Mouse (Mus musculus) embryo, embryonic 11.5 days (tissue): ENCODE measurements at regions not wholly inside any gene's neighbourhood (a gene's known extent, or its start where the extent isn't known, plus 50 kb on each side); places are given as distances from the start of the nearest gene placed in this dataset.

ENCODE experiments used
- DNase-seq: peaks from one replicate; pipeline ENCODE4 v3.0.0-alpha.2; 2012; ENCODE audit warnings: low read depth, low spot score

- DNase-seq: no peak
Measured at GRCm38 (mm10) chr5:119058231-119058851, 497.9 kb downstream of the Med13l start.

GRCm38 (mm10) chr5:119059223-119059622, 498.7 kb downstream of the Med13l start:
- no peak for DNase-seq

GRCm38 (mm10) chr5:119060886-119061285, 500.4 kb downstream of the Med13l start:
- no peak for DNase-seq

- no peak for DNase-seq
Measured at GRCm38 (mm10) chr5:119062478-119062877, 502.0 kb downstream of the Med13l start.

GRCm38 (mm10) chr5:119066666-119067065, 506.2 kb downstream of the Med13l start:
- DNase-seq: no peak

- no peak for DNase-seq
Measured at GRCm38 (mm10) chr5:119069765-119070333, 509.4 kb downstream of the Med13l start.

GRCm38 (mm10) chr5:119072712-119073111, 512.2 kb downstream of the Med13l start:
- no peak for DNase-seq

GRCm38 (mm10) chr5:119080747-119081146, 520.3 kb downstream of the Med13l start:
- DNase-seq: no peak

GRCm38 (mm10) chr5:119082895-119083294, 522.4 kb downstream of the Med13l start:
- no peak for DNase-seq

- no peak for DNase-seq
Measured at GRCm38 (mm10) chr5:119097576-119098193, 537.2 kb downstream of the Med13l start.

- no peak for DNase-seq
Measured at GRCm38 (mm10) chr5:119099817-119100216, 539.3 kb downstream of the Med13l start.

GRCm38 (mm10) chr5:119103503-119103902, 543.0 kb downstream of the Med13l start:
- no peak for DNase-seq

GRCm38 (mm10) chr5:119107898-119108297, 547.4 kb downstream of the Med13l start:
- DNase-seq: no peak

- DNase-seq: no peak
Measured at GRCm38 (mm10) chr5:119109501-119109900, 549.0 kb downstream of the Med13l start.

- DNase-seq: no peak
Measured at GRCm38 (mm10) chr5:119114074-119114473, 553.6 kb downstream of the Med13l start.

GRCm38 (mm10) chr5:119125745-119126144, 544.7 kb upstream of the Tbx3 start:
- DNase-seq: no peak

GRCm38 (mm10) chr5:119130176-119130575, 540.3 kb upstream of the Tbx3 start:
- no peak for DNase-seq

GRCm38 (mm10) chr5:119131461-119131860, 539.0 kb upstream of the Tbx3 start:
- no peak for DNase-seq

- no peak for DNase-seq
Measured at GRCm38 (mm10) chr5:119133378-119133777, 537.1 kb upstream of the Tbx3 start.

GRCm38 (mm10) chr5:119136916-119137315, 533.6 kb upstream of the Tbx3 start:
- DNase-seq: no peak

GRCm38 (mm10) chr5:119137409-119137808, 533.1 kb upstream of the Tbx3 start:
- peak; percentile 26 for DNase-seq

- peak; percentile 49 for DNase-seq
Measured at GRCm38 (mm10) chr5:119137821-119138221, 532.6 kb upstream of the Tbx3 start.

GRCm38 (mm10) chr5:119138293-119138692, 532.2 kb upstream of the Tbx3 start:
- no peak for DNase-seq
